Mouse (Mus musculus): Measurements from ENCODE around the gene Ube2c.
A peak's percentile ranks its signal among the peaks of the same experiment; 100 is the strongest.

Gene Ube2c

DNA sequence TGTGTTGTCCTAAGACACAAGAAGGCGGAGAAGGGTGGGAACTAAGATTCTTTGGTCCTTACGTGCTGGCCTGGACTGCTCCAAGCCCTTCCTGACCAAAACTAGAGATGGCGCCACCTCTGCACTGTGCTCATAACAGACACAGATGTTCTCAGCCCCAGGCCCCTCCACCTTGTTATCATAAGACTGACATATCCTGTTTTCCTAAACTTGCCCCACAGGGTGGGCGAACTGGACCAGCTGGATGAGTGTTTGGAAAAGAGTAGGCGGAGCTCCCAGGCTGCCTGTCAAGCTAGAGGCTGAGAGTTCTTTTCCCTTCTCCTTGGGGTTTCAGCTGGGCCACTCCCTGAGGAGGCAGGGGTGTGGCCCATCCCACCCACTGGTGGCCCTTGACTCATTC is 48.0 kb downstream of the Ube2c start:
- TF ChIP-seq GATA4 (IDR thresholded peaks at IDR 0.05; ENCODE audit: insufficient replicate concordance, low read length): no peak

DNA sequence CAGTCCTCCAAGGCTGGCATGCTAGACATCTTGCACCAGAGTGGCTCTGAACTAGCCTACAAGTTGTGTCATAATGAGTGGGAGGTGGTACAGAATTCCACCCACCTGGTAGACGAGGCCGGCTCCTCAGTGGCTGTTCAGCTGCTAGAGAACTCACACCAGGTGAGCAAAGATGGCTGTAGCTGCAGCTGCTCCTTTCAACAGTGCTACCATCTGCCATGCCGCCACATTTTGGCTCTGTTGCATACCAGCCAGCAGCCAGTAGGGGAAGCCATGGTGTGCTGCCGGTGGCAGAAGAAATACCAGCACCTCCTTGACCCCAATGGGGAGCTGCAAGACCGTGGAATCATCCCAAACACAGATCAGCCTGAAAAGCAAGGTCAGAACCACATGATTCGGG is 51.4 kb downstream of the Ube2c start:
- TF ChIP-seq GATA4 (IDR thresholded peaks at IDR 0.05; ENCODE audit: insufficient replicate concordance, low read length): no peak

DNA sequence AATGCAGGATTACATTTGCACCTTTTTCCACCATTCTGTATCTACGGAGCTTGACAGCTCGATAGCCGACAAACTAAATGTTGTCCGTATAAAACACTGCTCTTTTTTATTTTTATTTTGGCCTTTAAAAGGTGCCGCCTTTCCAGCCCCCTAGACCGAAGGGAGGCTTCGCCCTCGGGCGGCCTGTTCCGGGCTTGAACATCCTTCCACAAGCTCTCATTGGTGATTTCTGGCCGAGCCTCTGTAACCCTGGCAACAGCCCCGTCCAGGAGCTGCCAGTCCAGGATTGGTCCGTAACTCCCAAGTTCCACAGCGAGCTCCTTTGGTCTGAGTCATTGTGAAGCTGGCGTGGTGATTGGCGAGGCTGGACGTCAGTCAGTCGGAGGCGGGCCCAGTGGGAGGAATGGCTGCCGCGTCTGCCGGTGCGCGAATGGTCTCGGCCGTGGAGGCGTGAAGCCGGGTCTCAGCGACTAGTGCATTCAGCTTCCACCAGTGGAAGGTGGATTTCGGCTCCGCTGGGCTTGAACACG is 53.0 kb downstream of the Ube2c start, which contains the start of gene Zswim1:
TSS of gene Zswim1 (plus strand) at position 51 of the 530 bp plus-strand sequence.
- TF ChIP-seq GATA4 (IDR thresholded peaks at IDR 0.05; ENCODE audit: insufficient replicate concordance, low read length): 0 out of 2 replicates have a peak, but pooled peaks have one; percentile 5

DNA sequence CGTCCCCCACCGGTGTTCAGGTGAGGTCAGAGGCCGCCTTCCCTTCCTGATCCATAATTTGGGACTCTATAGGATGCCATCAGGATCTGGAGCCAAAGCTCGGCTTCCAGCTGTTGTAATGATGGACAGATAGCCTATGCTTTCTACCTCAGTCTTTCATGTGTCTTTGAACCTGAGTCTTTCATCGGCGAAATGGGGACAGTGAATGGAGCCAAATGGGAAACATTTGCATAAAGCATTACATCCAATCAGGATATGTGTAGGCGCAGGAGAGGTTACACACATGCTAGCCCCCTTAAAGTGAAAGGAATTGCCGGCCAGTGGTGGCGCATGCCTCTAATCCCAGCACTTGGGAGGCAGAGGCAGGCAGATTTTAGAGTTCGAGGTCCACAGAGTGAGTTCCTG is 53.5 kb downstream of the Ube2c start:
- 0 out of 2 replicates have a peak, but pooled peaks have one; percentile 1 for TF ChIP-seq GATA4 (IDR thresholded peaks at IDR 0.05; ENCODE audit: insufficient replicate concordance, low read length)

DNA sequence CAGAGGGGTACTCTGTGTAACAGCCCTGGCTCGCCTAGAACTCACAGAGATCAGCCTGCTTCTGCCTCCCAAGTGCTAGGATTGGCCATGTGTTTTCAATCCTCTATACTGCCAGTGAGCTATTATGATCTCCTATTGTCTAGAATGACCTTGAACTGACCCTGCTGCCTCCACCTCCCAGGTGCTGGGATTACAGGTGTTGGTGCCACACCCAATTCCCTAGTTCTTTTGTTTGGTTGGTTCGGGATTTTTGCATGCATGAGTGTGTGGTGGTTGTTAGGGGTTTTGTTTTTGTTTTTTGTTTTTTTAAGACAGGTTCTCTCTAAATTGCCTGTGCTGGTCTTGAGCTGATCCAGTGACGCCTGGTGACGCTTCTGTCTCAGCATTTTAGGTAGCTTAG is 54.3 kb downstream of the Ube2c start:
- no peak for TF ChIP-seq GATA4 (IDR thresholded peaks at IDR 0.05; ENCODE audit: insufficient replicate concordance, low read length)

DNA sequence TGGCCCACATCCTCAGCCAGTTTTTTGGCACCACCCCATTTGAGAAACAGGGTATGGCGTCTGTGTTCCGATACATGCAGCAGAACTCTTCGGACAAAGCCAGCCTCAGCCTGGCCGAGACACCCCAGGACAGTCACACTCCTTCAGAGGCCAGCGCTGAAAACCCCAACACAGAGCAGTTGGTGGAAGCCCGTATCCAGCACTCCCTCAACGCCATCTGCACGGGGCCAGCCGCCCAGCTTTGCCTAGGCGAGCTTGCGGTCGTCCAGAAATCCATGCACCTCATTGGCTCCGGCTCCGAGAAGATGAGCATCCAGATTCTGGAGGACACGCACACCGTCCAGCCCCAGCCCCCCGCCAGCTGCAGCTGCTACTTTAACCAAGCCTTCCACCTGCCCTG is 55.8 kb downstream of the Ube2c start:
- no peak for TF ChIP-seq GATA4 (IDR thresholded peaks at IDR 0.05; ENCODE audit: insufficient replicate concordance, low read length)

DNA sequence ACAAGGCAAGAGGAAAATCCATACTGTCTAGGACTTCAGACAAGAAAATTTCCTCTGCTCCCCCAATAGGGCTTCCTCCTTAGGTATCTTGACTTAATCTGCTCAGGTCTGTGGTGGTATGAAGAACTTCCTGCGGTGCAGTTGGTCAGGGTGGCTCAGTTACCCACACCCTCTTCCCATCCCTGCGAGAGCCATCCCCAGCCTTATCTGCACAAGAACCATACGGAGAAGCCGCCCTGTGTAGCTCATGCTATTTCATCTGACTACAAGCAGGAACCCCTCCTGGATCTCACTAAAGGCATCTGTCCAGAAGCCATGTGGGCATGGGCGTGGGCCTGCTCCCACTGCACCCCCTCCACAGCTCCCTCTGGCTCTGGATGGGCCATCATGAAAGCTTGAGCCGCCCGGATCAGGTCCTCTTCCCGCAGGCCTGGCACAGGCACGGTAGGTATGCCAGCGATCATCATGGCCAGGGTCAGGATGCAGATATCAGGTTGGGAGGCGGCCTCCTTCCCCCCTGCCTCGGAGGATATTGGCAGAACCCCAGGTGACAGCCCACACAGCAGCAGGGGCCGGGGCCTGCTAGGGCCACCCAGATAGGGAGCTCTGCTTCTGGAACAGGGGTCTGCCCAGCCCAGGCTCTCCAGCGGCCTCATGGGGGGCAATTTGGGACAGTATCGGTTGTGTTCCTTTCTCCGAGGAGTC is 57.6 kb downstream of the Ube2c start:
- TF ChIP-seq GATA4 (IDR thresholded peaks at IDR 0.05; ENCODE audit: insufficient replicate concordance, low read length): no peak
